Mouse (Mus musculus) mouse embryonic stem cell (cell line): ENCODE data around the gene Lpcat4.

Experiments
- in situ Hi-C, 2 experiments: fragments of 300-500 bp; cut with MboI; formaldehyde crosslinking; loops; 1 replicate in 1 of 2; 3 replicates in 1 of 2; pipeline ENCODE4 v1.14.3; 2019 to 2020; ENCODE audit warnings: low sequenced_read_pairs in 2 of 2, low pct_unique_long_range_greater_than_20kb in 1 of 2, mixed read lengths in 1 of 2; ENCODE audit not compliant: unreplicated experiment in 1 of 2

Gene Lpcat4

DNA sequence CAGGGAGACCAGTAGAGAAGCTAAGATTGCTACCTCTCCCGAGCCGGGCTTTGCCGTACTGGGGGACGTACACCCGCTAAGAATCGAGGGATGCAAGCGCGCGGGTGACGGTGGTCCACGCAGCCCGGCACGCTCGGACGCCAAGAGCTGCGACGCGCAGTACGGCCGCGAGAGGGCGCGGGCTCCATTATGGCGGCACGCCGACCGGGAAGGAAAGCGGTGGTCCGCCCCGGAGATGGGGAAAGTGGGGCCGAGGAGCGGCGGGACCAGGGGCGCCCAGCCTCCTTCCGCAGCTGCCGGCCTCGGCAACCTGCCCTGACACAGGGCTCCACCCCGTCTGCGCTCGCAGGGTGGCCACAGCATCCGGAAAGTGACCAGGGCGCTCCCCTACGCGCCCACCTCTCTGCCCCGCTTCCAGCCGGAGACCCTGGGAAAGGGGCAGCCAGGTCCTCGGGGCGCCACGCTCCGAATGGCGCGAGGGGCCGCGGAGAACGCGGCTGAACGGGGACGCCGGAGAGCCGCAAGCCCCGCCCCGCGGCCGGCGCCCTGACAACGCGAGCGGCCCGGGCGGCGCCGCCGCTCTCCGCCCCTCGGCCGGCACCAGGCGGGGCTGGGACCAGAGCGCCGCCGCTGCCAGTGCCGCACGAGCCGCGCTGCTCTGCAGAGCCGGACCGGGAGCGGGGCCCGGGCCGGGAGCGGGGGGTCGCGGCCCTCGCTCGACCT is at the start of gene Lpcat4:
TSS of gene Lpcat4 (plus strand) at position 257 of the 723 bp plus-strand sequence.
- in situ Hi-C loops = no loop called here

DNA sequence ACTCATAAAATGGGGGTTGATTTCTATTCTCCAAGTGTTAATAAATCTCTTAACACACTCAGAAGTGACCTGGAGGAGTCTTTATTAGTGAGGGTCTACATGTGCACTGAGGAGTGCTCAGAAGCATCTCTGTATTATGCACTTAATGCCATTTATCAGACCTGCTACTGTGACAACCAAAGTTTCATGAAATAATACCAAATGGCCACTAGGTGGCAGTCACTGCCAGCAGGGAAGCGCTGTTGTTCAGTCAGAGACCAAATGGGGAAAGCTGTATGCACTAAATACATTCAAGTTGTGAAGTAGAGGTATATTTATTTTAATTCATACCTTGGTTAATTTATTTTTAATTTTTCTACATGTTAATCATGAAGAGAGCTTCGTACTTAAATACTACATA is 42.4 kb upstream of the Lpcat4 start:
- in situ Hi-C loops = no loop called here

DNA sequence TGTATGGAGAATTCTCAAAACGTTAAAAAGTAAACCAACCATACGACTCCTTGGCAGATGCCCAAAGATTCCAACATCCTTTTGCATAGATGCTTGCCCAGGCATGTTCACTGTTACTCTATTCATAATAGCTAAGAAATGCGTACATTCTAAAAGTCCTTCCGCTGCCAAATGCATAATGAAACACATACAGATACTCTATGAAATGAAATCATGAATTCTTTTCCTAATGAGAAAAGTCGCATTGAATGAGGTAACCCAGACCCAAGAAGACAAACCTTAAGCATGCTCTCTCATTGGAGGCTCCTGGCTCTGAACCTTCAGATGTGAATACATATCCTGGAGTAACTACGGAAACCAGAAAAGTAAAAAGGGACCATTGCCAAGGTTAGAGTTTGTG is 36.2 kb upstream of the Lpcat4 start:
- in situ Hi-C loops = no loop called here

DNA sequence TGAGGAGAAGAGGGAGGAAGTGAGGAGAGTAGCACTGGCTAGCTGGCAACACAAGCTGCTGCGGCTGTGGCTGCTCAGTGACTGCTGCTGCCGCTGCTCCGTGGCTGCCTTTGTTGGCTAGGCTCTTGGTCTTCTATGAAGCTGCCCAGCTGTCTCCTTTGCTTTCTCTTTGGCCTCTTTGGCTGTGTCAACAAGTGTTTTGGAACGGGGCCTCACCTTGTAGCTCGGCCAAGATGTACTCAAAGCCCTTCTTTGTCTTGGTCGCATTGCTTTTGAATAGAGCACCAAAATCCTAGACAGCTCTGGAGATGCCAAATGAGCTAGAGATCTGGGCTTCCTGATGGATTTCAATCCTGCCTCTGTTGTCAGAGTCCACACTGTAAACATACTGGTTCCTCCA is 29.1 kb upstream of the Lpcat4 start:
- in situ Hi-C loops = no loop called here

DNA sequence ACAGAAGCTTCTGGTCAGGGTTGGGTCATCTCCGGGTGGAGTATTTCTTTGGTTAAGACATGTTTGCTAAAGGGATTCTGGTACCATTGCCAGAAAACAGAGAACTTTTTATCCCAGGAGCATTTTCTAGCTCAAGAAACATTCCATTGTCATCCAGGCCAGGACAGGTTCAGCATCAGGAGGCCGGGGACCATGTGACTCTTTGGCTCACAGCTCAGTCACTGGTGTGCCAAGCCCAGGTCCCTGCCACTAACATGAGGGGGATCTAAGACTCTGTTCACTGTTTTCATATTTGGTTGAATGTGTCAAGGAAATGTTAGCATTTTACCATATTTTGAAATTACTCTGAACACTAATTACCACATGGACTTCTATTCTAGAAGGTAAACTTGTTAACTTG is 28.6 kb upstream of the Lpcat4 start:
- in situ Hi-C loops = no loop called here

DNA sequence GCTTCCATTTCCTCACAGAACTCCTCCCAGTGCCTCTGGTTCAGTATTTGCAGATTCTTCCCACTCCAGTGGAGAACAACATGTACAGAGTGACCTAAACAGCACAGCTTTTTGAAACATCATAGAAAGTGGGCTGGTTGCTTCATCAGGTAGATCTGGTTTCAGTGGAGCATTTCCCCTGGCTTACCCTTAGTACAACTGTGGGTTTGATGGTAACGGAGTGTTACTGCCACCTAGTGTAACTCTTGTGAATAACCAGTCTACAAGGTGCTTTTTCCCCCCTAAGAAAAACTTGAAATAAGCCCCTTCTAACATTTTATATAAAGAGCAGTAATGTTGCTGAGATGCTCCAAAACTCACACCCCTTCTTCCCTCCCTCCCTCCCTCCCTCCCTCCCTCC is 23.3 kb upstream of the Lpcat4 start:
- in situ Hi-C loops = no loop called here

DNA sequence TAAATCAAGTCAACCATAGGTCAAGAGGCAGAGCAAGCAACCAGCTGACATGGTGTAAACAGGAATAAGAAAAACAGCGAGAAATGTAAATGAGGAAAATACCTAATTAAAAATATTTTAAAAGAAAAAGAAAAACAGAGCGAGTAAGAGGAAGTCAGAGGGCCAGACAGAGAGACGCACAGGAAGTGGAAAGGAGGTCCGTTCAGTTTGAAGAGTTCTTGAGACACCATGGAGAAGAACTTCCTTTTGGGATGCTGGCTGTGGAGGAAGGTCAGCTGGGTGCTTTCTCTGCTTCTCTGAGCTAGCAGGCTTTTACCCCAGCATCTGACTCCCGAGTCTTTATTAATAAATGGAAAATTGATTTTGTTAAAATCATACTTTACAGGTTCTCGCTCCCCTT is 21.7 kb upstream of the Lpcat4 start:
- in situ Hi-C loops = no loop called here

DNA sequence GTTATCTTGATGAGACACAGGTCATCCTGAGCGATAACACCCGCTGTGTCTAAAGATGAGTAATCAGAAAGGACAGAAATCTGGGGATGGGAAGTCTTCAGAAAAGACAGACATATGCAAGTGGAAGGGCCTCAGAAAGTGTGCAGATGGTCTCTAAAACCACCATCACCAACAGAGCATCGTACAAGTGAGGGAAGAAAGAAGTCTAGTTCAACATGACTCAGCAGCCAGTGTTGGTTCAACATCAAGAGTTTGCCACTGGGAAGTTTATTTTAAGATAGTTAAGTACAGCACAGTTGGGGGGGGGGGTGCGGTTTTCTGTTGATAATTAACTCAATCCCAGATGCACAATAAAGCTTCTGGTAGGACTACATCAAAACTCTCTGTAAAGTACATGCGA is 18.4 kb upstream of the Lpcat4 start:
- in situ Hi-C loops = no loop called here

DNA sequence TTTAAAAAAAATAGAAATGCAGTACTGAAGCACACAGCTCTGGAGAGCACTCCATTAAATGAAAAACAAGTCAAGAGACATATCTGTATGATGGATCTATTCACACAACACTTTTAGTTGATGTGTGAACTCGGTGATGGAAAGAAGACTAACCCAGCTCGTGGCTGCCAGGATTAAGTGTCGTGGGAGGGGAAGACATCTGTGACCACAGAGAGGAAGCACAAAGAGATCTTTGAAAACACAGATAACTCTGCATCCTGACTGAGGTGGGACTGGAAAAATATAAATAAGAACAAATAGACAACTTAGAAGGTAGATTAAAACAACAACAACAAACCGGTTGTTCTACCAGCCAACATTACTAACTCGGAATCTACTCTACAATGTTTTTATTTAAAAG is 16.7 kb upstream of the Lpcat4 start:
- in situ Hi-C loops = no loop called here

DNA sequence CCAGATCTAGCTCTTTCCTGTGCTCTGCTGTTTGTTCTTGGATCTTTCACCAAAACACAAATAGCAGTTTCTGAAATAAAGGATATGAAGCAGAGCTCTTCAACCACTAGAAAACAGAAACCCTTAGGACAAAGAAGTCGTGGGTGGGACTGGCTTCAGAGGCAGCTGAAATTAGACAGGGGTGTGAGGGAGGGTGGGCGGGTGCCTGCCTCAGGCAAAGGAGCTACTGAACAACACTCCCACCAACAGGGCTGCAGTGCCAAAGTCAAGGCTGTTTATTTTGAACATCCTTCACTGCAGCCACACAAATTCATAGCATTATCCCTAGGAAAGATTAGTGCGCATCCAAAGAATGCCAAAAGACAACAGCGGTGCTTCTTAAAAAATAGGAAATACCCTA is 14.9 kb upstream of the Lpcat4 start:
- in situ Hi-C loops = no loop called here

DNA sequence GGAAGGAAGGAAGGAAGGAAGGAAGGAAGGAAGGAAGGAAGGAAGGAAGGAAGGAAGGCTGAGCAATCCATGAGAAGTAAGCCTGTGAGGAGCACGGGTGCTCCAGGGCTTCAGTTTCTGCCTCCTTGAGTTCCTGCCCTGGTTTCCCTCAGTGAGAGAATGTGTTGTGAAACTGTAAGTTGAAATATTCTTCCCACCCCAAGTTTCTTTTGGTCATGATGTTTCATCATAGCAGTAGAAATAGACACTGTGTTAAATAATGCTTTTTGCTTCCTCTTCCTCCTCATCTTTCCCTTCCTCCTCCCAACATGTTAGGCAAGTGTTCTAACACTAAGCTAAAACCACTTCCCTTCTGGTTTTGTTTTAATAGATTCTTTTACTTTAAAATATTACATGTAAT is 6.6 kb upstream of the Lpcat4 start:
- in situ Hi-C loops = no loop called here

DNA sequence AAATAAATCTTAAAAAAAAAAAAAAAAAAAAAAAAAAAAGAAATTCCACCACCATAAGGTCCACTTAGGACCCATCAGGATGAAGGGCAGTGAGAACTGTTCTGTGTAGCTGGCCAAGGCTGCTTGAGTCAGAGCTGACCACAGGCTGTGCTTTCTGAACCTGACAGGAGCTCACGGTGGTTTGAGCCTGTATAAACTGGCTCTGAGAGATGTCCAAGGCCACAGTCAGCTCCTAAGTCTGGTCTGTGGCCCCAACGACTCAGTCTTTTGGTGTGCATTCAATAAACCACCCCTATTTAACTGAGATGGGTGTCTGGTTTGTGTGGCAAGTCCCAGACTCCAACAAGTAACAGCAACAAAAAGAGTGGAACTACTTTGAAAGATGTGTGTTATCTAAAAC is 2.6 kb upstream of the Lpcat4 start:
- in situ Hi-C loops = no loop called here

DNA sequence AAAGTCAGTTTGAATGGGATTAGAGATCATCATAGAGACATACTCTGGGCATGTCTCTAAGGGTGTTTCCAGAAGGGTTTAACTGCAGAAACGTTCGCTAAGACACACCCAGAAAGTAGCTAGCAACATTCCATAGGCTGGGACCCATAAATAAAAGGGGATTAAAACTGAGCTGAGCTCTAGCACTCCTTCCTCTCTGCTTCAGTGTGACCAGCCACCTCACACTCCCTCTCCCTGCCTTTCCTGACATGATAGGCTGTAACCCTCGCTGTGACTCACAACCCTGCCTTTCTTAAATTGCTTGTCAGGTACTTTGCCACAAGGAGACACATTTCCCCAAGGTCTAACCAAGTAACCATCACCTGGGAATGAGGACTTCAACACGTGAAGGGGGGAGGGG is 1.3 kb upstream of the Lpcat4 start:
- in situ Hi-C loops = no loop called here

DNA sequence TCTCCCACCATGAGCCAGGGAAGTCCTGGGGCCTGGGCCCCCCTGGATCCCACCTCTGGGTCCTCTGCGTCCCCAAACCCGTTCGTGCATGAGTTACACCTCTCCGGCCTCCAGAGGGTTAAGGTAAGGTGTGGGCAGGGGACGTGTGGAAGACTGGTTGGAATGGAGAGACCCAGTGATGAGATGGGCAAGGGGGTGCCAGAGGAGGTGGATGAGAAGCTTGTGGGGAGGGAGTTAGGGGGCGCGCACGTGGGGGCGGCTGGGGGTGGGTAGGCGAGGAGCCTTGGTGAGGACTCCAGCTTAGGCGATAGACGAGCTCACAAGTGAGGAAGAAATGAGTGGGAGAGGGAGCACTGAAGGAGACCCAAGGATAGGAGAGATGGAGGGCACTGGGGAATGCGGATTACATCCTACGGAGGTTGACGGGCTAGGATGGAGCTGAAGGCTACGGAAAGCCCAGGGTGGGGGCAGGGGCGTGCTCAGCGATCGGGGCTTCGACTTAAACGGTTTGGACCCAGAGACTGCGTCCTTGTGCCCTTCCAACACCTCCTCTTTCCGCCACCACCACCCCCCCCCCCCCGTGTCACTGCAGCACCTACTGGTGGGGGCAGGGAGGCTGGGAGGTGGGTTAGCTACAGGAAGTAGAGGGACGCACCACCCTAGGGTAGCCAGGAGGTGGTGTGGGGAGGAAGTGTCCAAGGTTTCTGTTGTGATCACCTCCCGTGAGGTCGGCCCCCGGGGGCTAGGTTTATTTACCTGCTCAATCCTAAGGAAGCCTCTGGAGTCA is 860 bp downstream of the Lpcat4 start:
- in situ Hi-C loops = no loop called here

DNA sequence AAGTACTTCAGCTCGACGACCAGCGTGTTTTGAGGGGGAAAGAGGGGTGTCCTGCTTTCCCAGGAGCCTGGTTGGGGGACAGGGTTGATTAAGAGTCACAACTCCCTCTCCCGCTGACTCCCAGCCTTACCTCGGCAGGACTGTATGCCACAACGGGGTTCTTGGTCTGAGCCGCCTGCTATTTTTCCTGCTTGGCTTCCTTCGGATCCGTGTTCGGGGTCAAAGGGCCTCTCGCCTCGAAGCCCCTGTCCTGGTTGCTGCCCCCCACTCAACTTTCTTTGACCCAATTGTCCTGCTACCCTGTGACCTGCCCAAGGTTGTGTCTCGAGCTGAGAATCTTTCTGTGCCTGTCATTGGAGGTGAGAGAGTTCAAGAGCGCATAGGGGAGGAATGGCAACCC is 2.5 kb downstream of the Lpcat4 start:
- in situ Hi-C loops = no loop called here

DNA sequence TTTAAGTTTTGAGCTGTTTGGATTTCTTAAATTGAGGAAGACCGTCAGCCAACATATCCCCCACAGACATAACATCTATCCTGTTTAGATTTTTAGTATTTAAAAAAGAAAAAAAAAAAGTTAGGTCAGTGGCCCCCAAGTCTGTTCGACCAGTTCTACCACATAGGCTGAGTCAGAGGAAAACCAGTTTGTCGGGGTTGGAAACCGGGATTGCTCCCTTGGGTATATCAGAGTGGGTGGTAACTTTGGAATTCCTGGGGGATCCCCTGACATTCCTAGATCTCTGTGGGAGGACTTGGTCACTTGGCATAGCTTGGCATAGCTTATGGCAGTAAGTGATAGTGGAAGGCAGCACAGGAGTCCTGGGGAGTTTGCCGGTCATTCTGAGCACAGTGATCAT is 6.0 kb downstream of the Lpcat4 start:
- in situ Hi-C loops = no loop called here

DNA sequence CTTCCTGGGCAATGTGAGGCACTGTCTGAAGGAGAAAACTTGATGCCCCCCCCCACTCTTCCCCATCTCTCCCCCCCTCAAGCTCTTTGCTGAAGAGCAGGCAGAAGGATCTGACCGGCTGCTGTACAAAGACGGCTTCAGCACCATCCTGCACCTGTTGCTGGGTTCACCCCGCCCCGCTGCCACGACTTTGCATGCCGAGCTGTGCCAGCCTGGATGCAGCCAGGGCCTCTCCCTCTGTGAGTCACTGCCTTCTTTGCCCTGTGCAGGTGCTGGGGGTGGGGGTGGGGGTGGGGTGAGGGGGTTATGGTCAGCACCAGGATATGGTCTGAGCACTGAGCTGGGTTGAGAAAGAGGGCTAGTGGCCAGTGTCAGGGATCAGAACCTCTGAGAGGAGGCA is 6.9 kb downstream of the Lpcat4 start:
- in situ Hi-C loops = no loop called here

DNA sequence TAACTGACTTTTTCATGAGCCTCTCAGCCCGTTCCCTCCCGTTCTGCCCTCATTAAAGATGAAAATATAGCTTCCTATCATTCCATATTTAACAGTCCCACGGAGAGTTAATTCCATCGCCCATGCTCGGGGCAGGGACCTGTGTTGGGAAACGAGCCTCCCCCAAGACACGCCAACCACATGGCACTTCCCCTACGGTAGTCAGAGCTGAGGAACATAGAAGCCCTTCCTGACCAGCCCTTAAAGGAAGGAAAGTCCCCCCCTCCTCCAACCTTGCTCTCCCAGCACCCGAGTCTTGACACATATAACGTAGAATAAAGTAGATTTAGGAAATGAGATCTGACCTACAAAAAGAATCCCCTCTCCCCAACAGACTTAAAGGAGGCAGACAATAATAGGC is 8.1 kb downstream of the Lpcat4 start:
- in situ Hi-C loops = no loop called here

DNA sequence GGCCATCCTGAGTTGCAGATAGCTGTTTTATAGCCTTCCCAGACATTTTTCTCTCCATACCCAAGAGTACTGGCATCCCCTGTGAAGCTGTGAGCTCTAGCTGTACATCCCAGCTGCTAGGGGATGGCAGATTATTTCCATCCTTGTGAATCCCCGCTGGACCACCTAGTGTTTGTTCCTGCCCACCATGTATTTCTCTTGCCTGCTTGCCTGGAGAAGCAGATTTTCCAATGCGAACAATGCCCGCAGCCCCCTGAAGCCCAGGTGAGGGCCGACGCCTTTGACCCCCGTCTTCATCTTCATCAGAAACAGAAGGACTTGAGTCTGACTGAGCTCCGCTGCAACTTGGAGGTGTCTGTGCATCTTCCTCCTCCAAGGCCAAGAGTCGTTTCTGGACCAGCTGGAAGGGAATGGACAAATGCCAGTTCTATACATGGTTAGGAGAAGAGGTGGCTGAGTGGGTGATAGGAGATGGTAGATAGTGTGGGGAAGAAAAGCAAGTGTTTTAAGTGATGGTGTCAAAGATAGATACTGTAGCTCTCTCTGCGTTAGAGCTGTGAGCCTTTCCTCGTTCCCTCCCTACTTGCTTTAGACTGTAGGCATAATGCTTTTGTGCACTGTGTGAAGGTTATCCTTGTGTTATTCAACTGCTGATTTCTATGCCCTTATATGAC is 10.6 kb downstream of the Lpcat4 start:
- in situ Hi-C loops = loop anchor here (25.0 kb wide), 1 partner anchor 237 kb away; the partner anchor contains the start of genes Aven (in 2 of the 2) and Chrm5 (in 2 of the 2)
